Mouse (Mus musculus): ENCODE data around the gene Sin3a. TPM values are rescaled to one million over a fixed set of nuclear protein-coding genes. Genes with fewer than 3 reads are reported as not detected.
A peak's percentile ranks its signal among the peaks of the same experiment; 100 is the strongest.

Gene Sin3a
- polyA plus RNA-seq, 1 experiment = 83.3 TPM

- H3K36me3 ChIP-seq (ENCODE audit: control insufficient read depth, insufficient read depth, low read length) = 0 out of 2 replicates have a peak, but pooled peaks cover 2% of the 10 kb centered on the region
- peak overlapping the region; percentile 91 for H3K4me3 ChIP-seq (ENCODE audit: extremely low read depth, insufficient read depth, insufficient read length)
- H3K27me3 ChIP-seq (ENCODE audit: control insufficient read depth, insufficient read depth, low read length) = no peaks in the 10 kb centered on the region
- WGBS = 1% methylated on average over 61 of the region's 72 CpGs
- DNase-seq (ENCODE audit: low read depth in 1 of 2, low spot score in 2 of 2) = peak; percentile 80 to 85
- H3K4me1 ChIP-seq (ENCODE audit: control insufficient read depth, insufficient read depth, insufficient read length) = peaks cover 5% of the 10 kb centered on the region; the same call in 1 of the 2 replicates
- peak overlapping the region; percentile 98 for H3K27ac ChIP-seq (ENCODE audit: insufficient read depth, low read length)
- TF ChIP-seq CTCF (IDR thresholded peaks at IDR 0.05; ENCODE audit: extremely low read depth, insufficient read depth, insufficient read length, insufficient replicate concordance) = no peak
- TF ChIP-seq POLR2A (IDR thresholded peaks at IDR 0.05; ENCODE audit: low read depth, low read length) = no peak
Observed at GRCm38 (mm10) chr9:57076701-57077660, 5.1 kb downstream of the Sin3a start.

- H3K27ac ChIP-seq (ENCODE audit: insufficient read depth, low read length) = no peak overlapping the region
- no peak overlapping the region for H3K4me3 ChIP-seq (ENCODE audit: extremely low read depth, insufficient read depth, insufficient read length)
- DNase-seq (ENCODE audit: low read depth in 1 of 2, low spot score in 2 of 2) = no peak
- H3K36me3 ChIP-seq (ENCODE audit: control insufficient read depth, insufficient read depth, low read length) = peaks cover 7% of the 10 kb centered on the region
- no peak for TF ChIP-seq POLR2A (IDR thresholded peaks at IDR 0.05; ENCODE audit: low read depth, low read length)
- TF ChIP-seq CTCF (IDR thresholded peaks at IDR 0.05; ENCODE audit: extremely low read depth, insufficient read depth, insufficient read length, insufficient replicate concordance) = no peak
- H3K4me1 ChIP-seq (ENCODE audit: control insufficient read depth, insufficient read depth, insufficient read length) = peaks cover 1% of the 10 kb centered on the region; the same call in 1 of the 2 replicates
- WGBS = 91% methylated on average over 3 of the region's 3 CpGs
- no peaks in the 10 kb centered on the region for H3K27me3 ChIP-seq (ENCODE audit: control insufficient read depth, insufficient read depth, low read length)
Observed at GRCm38 (mm10) chr9:57082236-57082635, 10.4 kb downstream of the Sin3a start.

GRCm38 (mm10) chr9:57117261-57117755 is 45.5 kb downstream of the Sin3a start:
- 98% methylated on average over 13 of the region's 13 CpGs for WGBS

GRCm38 (mm10) chr9:57129641-57130040 is 57.8 kb downstream of the Sin3a start:
- H3K27me3 ChIP-seq (ENCODE audit: control insufficient read depth, insufficient read depth, low read length) = no peaks in the 10 kb centered on the region
- peaks cover 12% of the 10 kb centered on the region for H3K36me3 ChIP-seq (ENCODE audit: control insufficient read depth, insufficient read depth, low read length)
- TF ChIP-seq CTCF (IDR thresholded peaks at IDR 0.05; ENCODE audit: extremely low read depth, insufficient read depth, insufficient read length, insufficient replicate concordance) (no peak), POLR2A (IDR thresholded peaks at IDR 0.05; ENCODE audit: low read depth, low read length) (no peak)
- H3K4me3 ChIP-seq (ENCODE audit: extremely low read depth, insufficient read depth, insufficient read length) = no peak overlapping the region
- H3K4me1 ChIP-seq (ENCODE audit: control insufficient read depth, insufficient read depth, insufficient read length) = peaks cover 7% of the 10 kb centered on the region
- H3K27ac ChIP-seq (ENCODE audit: insufficient read depth, low read length) = no peak overlapping the region
- no peak for DNase-seq (ENCODE audit: low read depth in 1 of 2, low spot score in 2 of 2)

More at GRCm38 (mm10) chr9:57117261-57117755, 45.5 kb downstream of the Sin3a start:
- Histone ChIP-seq H3K4me1 (ENCODE audit: control insufficient read depth, insufficient read depth, insufficient read length) (no peaks in the 10 kb centered on the region; the same call in 1 of the 2 replicates), H3K27ac (ENCODE audit: insufficient read depth, low read length) (no peak overlapping the region), H3K4me3 (ENCODE audit: extremely low read depth, insufficient read depth, insufficient read length) (no peak overlapping the region), H3K27me3 (ENCODE audit: control insufficient read depth, insufficient read depth, low read length) (no peaks in the 10 kb centered on the region), H3K36me3 (ENCODE audit: control insufficient read depth, insufficient read depth, low read length) (peaks cover 53% of the 10 kb centered on the region)
- TF ChIP-seq POLR2A (IDR thresholded peaks at IDR 0.05; ENCODE audit: low read depth, low read length) (no peak), CTCF (IDR thresholded peaks at IDR 0.05; ENCODE audit: extremely low read depth, insufficient read depth, insufficient read length, insufficient replicate concordance) (no peak)
- no peak for DNase-seq (ENCODE audit: low read depth in 1 of 2, low spot score in 2 of 2)

- peak within 1 kb of the TSS; percentile 78 for H3K4me3 ChIP-seq (ENCODE audit: extremely low read depth, insufficient read depth, insufficient read length)
- peak; percentile 81 for TF ChIP-seq POLR2A (IDR thresholded peaks at IDR 0.05; ENCODE audit: low read depth, low read length)
- peak; percentile 80; the same call in 1 of the 2 replicates for TF ChIP-seq CTCF (IDR thresholded peaks at IDR 0.05; ENCODE audit: extremely low read depth, insufficient read depth, insufficient read length, insufficient replicate concordance)
- H3K4me1 ChIP-seq (ENCODE audit: control insufficient read depth, insufficient read depth, insufficient read length) = peaks cover 7% of the 10 kb centered on the region
- under 1% methylated on average over 58 of the region's 58 CpGs for WGBS
- peak; percentile 88 to 94 for DNase-seq (ENCODE audit: low read depth in 1 of 2, low spot score in 2 of 2)
- no peaks in the 10 kb centered on the region for H3K27me3 ChIP-seq (ENCODE audit: control insufficient read depth, insufficient read depth, low read length)
- H3K36me3 ChIP-seq (ENCODE audit: control insufficient read depth, insufficient read depth, low read length) = peaks cover 15% of the 10 kb centered on the region
- H3K27ac ChIP-seq (ENCODE audit: insufficient read depth, low read length) = peak within 1 kb of the TSS; percentile 94
Observed at GRCm38 (mm10) chr9:57130577-57131433, 59.0 kb downstream of the Sin3a start, which contains the start of gene Man2c1. Gene Man2c1 (plus strand): TSS chr9:57130690.

- no peak for DNase-seq (ENCODE audit: low read depth in 1 of 2, low spot score in 2 of 2)
- Histone ChIP-seq H3K4me1 (ENCODE audit: control insufficient read depth, insufficient read depth, insufficient read length) (no peaks in the 10 kb centered on the region), H3K36me3 (ENCODE audit: control insufficient read depth, insufficient read depth, low read length) (peaks cover 34% of the 10 kb centered on the region), H3K4me3 (ENCODE audit: extremely low read depth, insufficient read depth, insufficient read length) (no peak overlapping the region), H3K27me3 (ENCODE audit: control insufficient read depth, insufficient read depth, low read length) (no peaks in the 10 kb centered on the region), H3K27ac (ENCODE audit: insufficient read depth, low read length) (no peak overlapping the region)
- 89% methylated on average over 6 of the region's 6 CpGs for WGBS
- TF ChIP-seq CTCF (IDR thresholded peaks at IDR 0.05; ENCODE audit: extremely low read depth, insufficient read depth, insufficient read length, insufficient replicate concordance) (no peak), POLR2A (IDR thresholded peaks at IDR 0.05; ENCODE audit: low read depth, low read length) (no peak)
Observed at GRCm38 (mm10) chr9:57137246-57137645, 65.4 kb downstream of the Sin3a start.

Data from spleen, adult 2 months (tissue).